Mouse (Mus musculus): ENCODE measurements around the gene Fgfr2.

The Fgfr2 gene

DNA sequence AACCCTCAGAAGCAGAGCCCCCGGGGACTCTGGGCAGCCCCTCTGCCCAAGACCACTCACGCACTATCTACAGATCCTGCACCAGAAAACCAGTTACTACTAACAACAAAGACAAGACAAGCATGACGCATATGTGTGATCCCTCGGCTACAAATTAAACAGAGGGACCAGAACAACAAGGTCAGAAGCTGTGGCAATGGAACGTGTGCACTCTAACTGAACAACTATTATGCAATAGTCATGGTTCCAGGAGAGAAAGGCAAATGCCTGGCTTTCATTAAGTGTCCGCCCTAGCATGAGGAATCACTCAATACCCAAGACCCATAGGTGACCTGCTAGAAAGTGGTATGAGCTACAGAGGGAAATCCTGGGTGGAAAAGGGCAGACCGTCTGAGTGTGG, 346.0 kb downstream of the Fgfr2 start:
- no peak for DNase-seq (ENCODE audit: low read depth, low spot score)

DNA sequence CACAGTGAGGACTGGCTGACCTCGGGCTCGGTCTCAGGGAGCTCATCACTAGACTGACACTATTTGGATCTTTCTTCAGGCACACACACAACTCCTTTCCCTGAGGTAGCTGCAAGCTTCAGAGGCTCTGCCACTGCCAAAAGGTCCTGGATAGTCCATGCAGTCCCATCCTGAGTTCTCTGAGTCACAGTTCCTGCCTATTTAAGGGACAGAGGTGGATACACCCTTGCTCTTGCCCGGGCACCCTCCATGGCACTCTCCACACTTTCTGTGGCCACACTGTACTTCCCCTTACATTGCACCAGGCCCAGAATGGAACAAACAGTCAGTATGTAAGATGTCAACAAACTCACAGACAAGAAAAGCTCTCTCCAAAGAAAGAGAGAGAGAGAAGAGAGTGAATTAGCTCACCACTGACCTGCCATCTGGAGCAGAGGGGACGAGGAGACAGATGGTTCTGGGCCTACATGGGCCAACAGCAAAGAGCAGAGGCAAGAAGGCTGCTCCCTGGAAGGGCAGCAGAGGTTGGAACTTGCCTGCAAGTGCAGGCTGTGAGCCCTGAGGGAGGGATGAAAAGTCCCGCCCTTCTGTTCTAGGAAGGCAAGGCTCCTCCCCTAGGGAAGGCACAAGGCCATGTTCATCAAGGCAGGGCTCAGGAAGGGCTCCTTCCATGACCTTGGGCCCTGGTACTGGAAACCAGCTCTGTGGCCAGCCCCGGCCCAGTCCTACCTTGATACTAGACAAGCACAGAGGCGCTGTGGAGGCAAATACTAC, 346.6 kb downstream of the Fgfr2 start:
- DNase-seq (ENCODE audit: low read depth, low spot score) = no peak

DNA sequence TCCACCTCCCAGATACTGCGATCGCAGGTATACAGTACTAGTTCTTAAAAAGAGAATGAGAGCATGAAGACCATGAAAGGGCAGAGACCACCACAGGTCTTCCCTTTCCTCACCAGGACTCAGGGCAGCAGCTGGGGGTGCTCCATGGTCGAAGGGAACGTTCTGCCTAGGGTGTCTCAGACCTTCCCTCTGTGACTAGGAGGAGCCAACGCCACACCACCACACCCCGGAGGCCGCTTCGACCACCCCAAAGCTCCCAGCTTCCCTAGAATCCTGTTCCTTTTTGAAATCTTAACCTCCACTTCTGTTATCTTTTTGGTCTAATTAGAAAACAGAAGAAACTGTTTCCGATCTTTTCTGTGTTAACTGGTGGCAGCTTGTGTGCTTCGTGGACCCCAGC, 347.2 kb downstream of the Fgfr2 start:
- DNase-seq (ENCODE audit: low read depth, low spot score) = no peak

DNA sequence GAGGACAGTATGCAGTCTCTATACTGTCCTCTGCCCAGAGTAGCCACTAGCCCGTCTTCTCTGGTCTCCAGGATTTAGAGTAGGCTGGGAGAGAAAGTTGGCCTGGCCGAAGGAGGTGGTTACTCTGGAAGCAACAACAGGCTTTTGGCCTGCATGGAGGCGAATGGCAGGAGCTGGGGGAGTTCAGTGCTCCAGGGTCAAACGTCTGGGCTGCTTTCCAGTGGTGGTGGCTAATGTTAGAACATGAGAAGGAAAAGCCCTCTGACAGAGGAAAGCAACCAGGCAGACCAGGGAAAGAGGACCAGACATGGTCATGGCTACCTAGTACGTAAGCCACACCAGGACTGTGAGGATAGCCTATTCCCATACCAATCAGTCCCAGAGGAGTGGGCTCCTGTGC, 347.8 kb downstream of the Fgfr2 start:
- DNase-seq (ENCODE audit: low read depth, low spot score) = no peak

DNA sequence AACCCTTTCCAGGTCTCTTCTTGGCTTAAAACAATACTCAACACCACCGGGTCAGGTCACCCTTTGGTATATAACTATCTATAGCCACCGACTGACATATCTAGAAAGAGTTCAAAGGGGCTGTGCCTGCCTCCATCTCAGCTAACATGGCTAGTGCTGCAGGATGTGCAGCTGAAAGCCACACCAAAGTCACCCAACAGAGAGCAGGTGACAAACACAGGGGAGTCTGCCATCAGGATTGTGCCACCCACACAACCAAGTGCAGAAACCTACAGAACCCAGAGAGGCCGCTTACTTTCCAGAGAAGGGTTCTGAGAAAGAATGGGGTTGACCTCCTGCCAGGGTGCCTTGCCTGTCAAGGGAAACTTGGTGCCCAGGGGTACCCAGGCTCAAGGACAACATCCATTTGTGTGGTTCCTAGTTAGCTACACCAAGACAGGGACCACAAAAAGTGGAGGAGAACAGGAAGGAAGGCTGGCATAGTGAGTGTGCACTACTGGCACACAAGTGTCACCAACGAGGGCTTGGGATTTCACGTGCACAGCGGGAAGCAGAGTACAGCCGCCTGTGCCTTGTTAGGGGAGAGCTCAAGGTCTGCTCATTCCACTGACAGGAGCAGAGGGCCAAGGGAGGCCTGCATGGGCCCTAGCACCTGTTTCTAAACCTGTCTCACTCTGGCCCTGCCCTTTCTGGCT, 350.0 kb downstream of the Fgfr2 start:
- no peak for DNase-seq (ENCODE audit: low read depth, low spot score)

DNA sequence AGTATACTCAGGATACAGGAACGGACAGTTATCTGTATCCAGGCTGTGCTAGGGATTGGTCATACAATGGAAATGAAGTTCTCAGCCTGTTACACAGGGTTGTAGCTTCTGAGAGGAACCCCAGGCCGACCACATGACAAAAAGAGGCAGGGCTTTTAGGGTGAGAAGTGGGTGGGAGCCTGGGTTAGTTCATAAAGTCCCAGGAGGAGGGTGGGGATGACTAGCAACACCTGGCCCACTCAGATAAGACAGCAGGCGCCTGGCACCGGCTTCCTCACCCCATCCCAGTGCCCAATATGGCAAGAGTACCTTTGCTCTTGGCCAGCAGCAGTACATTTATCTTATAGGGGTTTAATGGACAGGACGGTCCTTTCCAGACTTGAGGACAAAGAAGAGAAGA, 350.7 kb downstream of the Fgfr2 start:
- DNase-seq (ENCODE audit: low read depth, low spot score) = no peak

DNA sequence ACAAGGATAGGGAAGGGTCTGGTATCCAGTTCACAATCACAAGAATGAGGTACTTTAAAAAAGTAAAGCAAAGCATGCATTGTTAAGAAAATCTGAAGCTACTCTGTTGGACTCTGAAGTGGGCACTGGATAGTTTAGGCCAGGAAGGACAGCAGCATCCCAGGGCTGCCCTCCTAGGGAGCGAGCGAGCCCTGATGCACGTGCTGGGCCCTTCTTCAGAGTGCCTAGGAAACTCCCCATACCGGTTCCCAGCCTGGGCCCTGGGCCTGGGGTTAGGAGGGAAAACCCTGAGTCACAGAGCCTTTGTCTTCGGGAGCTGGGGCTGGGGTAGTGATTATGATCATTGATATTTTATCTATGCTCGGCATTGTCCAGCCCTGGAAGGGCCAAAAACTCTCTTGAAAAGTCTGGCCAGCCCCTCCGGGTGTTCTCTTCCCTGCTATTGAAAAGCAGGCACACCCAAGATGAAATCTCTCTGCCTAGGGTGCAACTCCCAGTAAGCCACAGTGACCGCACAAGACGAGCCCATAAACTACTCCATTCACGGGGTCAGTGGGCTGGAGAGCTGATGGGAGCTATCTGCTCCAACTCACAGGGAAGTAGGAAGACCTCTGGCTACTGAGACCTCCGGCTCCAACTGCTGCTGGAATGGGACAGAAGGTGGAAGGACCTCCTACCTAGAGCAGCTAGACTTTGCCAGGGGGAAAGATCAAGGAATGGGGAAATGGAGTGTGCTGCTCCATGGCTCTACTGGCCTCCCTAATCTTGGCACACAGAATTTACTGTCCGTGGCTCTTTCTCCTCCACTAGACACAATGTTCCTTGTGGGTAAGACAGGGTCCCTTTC, 354.4 kb downstream of the Fgfr2 start:
- no peak for DNase-seq (ENCODE audit: low read depth, low spot score)

DNA sequence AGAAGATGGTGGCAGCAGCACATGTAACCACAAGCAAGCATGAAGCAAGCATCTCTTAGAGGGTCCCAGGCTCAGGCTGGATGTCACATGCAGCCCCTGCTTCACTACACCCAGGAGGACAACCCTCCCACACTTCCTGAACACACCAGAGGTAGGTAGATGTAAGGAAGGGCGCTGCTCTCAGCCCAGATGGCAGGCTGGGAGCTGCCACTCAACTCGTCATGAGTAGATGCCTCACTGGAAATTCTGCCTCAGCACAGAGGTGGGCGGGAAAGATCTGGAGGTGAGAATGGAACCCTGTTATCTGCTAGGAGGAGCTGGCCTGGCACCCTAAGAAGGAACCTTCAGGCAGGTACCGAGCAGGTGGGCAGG, 355.2 kb downstream of the Fgfr2 start:
- no peak for DNase-seq (ENCODE audit: low read depth, low spot score)

DNA sequence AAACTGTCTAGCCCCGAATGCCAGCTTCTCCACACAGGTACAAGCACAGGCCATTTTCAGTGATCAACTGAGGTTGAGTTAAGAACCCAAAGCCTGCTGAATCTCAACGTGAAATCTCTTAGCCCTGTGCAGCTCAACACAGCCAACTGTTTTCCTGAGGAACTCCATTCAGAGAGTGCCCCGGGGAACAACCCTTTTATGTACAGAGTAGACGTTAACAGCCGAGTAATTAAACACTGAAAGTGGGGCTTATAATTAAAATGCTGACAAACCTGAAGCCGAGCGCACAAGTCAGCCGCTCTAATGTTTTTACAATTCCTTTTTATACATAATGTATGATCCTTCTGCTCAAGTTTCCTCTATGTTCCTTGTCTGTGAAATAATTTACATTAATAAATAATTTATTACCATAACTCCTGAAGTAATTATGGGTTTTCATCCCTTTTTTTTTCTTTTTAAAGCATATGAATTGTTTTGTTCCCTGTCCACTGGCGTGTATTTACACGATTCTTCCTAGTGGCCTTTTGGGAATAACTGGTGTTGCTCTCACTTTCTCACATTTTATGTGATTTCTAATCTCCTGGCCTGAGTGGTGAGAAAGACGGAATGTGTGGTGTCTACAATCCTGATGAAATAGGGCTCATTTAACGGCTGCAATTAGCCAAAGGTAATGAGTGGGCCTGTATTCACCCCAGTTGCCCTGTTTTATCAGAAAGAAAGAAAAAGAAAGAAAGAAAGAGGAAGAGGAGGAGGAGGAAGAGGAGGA, 355.7 kb downstream of the Fgfr2 start:
- no peak for DNase-seq (ENCODE audit: low read depth, low spot score)

DNA sequence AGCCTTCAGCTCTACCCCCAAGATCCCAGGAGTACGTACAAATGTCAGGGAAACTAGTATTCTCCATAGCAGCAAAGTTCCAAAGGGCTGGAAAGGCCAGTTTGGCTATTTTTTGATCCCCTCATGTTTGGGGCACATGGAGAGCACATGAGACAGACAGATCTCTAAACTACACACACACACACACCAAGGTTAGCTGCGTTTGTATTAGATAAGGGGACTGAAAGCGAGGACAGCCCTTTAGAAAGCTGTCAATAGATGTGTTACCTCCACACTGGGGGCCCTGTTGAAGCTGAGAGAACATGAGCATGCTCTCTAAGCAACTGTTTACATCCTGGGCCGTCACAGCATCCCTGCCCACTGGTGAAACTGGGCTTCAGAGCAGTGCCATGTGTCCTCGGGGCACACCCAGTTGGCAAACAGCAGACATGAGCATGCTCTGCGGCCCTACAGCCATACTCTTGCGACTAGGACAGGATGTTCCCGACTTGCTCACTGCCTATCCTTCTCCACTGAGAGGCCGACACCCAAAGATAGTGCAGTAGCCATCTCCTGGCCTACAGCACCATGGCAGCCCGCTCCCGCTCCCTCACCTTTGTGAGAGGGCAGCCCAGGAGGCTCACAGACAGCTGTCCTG, 356.8 kb downstream of the Fgfr2 start:
- DNase-seq (ENCODE audit: low read depth, low spot score) = no peak

DNA sequence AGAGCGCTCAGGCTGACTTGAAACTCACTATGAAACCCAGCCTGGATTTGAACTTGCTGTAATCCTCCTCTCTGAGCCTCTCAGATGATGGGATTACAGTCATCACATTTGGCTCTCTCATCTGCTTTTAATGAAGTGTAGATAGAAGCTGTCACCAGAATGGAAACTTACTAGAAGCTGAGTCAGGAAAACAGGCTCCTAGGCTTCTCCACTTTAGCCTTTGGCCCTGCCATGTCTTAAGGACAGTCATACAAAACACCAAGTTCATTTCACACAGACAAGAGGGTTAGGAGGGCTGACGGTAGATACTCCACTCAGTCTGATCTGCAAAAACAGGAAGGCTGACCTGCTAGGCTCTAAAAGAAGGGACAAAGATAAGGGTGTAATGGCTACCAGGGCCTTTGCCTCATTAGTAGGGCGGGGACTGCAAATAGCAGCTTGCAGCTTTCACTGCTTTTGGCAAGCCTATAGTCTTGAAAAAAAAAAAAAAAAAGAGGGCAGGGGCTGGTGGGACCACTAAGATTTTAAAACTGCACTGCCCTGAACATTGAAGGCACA, 357.4 kb downstream of the Fgfr2 start:
- DNase-seq (ENCODE audit: low read depth, low spot score) = no peak

DNA sequence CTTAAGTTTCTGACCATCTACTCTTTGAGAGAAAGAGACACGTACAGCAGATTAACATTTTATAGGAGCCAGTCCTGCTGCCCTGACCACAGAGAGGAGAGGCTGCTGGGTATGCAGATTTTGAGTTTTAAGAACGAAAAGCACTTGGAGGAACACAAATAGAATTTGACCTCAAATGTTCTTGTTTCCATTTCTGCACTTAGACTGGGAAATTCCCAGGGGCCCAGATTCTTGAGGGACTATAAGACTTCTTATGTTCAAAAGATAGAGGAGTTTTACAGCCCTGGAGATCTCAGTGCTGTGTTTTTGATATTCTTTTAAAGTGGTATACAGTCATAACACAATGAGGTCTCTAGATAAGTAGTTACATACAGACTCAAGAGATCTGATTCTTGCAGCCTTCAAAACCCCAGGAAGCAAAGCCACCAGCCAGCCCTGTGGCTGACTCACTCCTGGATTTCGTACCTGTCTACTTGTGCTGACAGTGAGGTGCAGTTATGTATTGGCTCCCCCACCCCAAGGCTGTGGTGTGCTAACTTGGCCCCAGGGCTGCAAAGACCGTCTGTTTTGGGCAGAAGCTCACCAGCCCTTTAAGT, 358.2 kb downstream of the Fgfr2 start:
- DNase-seq (ENCODE audit: low read depth, low spot score) = peak; percentile 41

DNA sequence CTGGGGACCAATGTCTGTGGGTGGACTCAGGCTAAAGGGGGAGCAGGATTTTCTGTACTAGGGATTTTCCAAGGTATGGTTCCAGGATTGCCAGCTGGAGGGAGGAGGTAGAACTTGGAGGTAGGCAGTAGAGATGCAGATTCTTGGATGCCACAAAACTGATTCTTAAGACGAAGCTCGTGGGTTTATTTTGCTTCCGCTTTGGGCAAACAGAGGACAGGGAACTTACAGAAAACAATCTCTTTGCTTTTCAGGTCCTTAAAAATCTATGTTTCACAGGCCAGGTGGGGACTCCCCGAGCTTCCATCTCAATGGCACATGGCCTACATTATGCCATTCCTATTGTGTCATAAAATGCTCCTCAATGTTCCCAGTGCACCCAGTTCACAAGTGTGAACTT, 358.8 kb downstream of the Fgfr2 start:
- no peak for DNase-seq (ENCODE audit: low read depth, low spot score)

DNA sequence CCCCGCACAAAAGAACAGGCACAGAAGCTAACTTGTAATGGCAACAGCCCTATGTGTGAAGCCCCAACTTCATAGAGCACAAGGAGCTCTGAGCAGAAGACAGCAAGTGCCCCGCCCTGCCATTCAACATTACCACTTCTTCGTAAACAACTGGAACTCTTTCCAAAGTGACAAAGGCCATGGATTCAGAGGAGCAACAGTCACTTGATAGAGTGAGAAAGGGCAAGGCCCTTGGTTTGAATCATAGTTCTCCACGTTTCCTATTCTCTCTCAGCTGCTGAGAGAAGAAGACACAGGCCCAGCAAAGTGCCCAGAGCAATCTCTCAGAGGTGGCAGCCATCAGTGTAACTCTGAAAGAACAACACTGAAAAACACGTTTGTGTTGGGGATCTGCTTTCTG, 359.2 kb downstream of the Fgfr2 start:
- DNase-seq (ENCODE audit: low read depth, low spot score) = no peak

DNA sequence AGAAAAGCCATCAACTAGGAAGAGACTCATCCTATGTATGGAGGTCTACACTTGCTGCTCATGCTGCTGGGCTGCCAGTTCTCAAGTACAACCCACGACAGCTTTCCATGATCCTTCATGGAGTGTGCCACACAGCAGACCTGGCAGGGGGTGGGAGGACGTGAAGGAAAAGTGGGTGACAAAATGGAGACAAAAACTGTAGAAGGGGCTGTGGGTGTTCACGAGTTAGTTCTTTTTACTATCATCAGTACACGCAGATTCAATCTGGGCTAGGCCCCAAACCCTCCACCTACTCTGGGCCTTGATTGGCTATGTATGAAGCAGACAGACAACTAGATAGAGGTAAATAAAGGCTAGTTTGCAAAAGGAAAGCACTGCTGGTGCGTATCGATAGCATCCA, 359.8 kb downstream of the Fgfr2 start:
- DNase-seq (ENCODE audit: low read depth, low spot score) = no peak

DNA sequence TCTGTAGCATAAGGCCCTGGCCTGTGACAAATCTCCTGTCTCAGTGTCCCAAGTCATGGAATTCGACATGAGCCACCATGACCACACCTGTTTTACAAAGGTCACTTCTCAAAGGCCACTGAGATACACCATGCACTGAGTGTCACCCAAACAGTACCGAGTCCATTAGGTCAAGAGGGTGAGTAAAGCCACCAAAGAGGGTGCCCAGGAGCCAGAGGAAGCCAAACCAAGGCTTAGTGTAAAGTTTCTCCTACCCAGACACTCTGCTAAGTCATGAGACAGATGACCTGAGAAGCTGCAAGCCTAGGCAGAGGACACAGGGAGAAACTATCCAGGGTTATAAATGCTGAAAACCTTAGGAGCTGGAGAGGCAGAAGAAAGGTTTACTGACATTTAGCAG, 361.7 kb downstream of the Fgfr2 start:
- no peak for DNase-seq (ENCODE audit: low read depth, low spot score)

DNA sequence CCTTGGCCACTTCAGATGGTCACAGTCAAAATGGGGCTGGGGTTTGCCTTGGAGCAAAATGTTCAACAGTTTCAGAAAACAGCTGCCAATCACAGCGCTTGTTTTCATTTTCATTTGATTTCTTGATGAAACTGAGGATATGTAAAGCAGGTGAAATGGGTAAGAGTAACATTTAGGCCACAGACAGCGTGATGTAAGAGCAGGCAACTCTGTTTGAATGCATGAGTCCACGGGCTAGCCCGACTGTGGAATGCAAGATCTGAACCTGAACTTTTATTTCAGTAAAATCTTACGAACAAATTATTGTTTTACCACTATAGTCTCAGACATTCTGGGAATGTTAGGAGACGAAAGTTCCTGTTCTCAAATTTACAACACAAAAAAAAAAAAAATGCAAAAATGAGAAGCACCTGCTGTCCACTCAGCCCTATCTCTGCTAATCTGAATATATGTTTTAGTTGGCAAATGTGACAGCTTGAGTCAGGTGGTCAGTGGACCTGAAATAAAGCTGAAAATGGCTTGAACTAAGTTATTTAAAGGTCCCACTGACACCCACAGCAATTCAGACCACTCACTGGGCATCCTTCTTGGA, 362.5 kb downstream of the Fgfr2 start:
- peak; percentile 68 for DNase-seq (ENCODE audit: low read depth, low spot score)

DNA sequence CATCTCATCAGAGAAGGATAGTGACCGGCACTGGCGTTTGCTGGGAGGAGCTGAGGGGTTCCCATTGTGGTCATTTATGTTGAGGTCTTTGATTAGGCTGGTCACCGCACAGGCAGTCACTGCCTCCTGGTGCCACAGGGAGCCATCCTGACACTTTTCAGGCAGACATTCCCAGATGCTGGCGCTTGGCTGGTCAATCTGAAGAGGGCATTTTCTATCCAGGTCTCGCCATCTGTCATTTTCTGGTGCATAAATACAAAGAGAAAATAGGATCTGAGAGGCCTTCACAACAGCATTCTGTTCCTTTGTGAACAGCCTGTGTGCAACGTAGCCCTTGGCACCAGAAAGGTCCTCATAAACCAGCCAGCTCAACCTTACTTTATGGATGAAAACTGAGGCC, 363.2 kb downstream of the Fgfr2 start:
- DNase-seq (ENCODE audit: low read depth, low spot score) = no peak

DNA sequence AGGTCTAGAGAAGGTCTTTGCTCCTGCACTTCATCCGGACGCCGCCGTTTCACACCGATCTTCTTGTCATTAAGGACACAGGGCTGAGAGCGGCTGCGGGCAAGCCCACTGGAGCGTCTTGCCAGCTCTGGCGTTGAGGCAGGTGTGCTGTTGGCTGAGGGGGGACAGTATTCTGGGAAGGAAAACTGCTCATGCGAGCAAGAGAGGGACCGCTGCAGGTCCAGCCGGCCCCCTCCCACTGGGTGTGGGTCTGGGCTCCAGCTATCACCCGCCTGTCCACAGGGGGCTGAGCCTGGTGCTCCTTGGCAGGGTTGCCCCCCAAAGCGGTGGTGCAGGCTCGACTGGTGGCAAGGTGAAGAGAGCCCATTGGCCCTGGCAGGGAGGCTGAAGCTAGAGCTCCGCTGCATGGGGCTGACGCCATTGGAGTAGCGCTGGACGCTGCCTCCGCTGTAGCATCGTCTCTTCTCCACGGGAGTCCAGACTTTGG, 363.7 kb downstream of the Fgfr2 start:
- DNase-seq (ENCODE audit: low read depth, low spot score) = no peak

DNA sequence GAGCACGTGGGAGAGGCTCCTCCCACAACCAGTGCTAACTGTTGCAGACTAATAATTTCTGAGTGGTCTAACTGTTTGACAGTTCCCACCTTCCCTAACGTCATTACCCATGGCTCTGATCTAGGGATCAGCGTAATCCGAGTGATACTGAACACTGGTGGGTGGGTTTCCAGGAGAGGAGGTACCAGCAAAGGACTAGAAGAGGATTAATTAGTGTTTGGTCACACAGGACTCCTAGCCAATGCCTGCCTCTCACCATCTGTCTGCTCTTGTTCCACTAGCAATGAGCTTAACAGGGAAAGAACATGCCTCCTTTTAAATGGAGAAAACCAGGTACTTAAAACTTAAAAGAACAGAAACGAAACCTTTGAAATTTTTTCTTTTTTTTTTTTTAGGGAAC, 364.3 kb downstream of the Fgfr2 start:
- no peak for DNase-seq (ENCODE audit: low read depth, low spot score)
